Mouse (Mus musculus): ENCODE results near the gene Ctbp2.

DNA sequence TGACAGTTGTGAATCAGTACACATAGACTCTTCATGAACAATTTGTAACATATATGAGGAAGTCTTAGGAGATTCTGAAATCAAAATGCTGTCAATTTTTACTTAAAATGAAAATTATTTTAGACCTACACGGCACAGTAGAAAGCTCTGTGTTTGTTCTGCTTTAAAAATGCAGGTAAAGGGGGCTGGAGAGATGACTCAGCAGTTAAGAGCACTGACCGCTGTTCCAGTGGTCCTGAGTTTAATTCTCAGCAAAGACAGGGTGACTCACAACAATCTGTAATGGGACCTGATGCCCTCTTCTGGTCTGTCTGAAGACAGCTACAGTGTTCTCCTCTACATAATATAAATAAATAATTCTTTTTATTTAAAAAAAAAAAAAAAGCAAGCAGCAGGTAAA, 158.4 kb downstream of the Ctbp2 start:
- TF ChIP-seq CTCF (IDR thresholded peaks at IDR 0.05; ENCODE audit: low read depth), result no peak; the same call in 1 of the 2 replicates
- TF ChIP-seq EP300 (IDR thresholded peaks at IDR 0.05; ENCODE audit: low read depth), result no peak
